Mouse (Mus musculus) forebrain, embryonic 16.5 days (tissue): ENCODE measurements at regions not wholly inside any gene's neighbourhood (a gene's known extent, or its start where the extent isn't known, plus 50 kb on each side); places are given as distances from the start of the nearest gene placed in this dataset.
A peak's percentile ranks its signal among the peaks of the same experiment; 100 is the strongest.

Source experiments
- ATAC-seq: fragments of 200-750 bp; cut with Nextera tagmentation; 2 replicates; pipeline ENCODE4 v1.8.0; 2017; ENCODE audit warnings: mild to moderate bottlenecking, moderate library complexity
- H3K27ac ChIP-seq: fragments of 300-500 bp; sonication (generic); 2 replicates; pipeline ENCODE4 v1.5.1; 2014; ENCODE audit warnings: low read length, control low read depth
- H3K27me3 ChIP-seq: fragments of 300-500 bp; sonication (generic); replicated peaks from 2 replicates; pipeline ENCODE4 v1.6.1; 2014; ENCODE audit warnings: low read length; ENCODE audit not compliant: control insufficient read depth, insufficient read depth
- H3K36me3 ChIP-seq: fragments of 300-500 bp; sonication (generic); 2 replicates; pipeline ENCODE4 v1.6.1; 2014; ENCODE audit not compliant: control insufficient read depth, insufficient read depth
- H3K4me1 ChIP-seq: fragments of 300-500 bp; sonication (generic); replicated peaks from 2 replicates; pipeline ENCODE4 v1.6.1; 2014; ENCODE audit warnings: low read length; ENCODE audit not compliant: control insufficient read depth, insufficient read depth
- H3K4me2 ChIP-seq: fragments of 300-500 bp; sonication (generic); 2 replicates; pipeline ENCODE4 v1.6.1; 2014; ENCODE audit warnings: mild to moderate bottlenecking, low read length, control low read depth
- H3K4me3 ChIP-seq: fragments of 300-500 bp; sonication (generic); replicated peaks from 2 replicates; pipeline ENCODE4 v1.5.1; 2014; ENCODE audit warnings: mild to moderate bottlenecking, low read length, control low read depth
- H3K9ac ChIP-seq: fragments of 300-500 bp; sonication (generic); replicated peaks from 2 replicates; pipeline ENCODE4 v1.6.1; 2014; ENCODE audit warnings: low read depth, low read length, control low read depth
- H3K9me3 ChIP-seq: fragments of 300-500 bp; sonication (generic); 2 replicates; pipeline ENCODE4 v1.6.1; 2016; ENCODE audit warnings: low read length; ENCODE audit not compliant: control insufficient read depth
- WGBS: fragments of 180-500 bp; shearing (Covaris S2); extraction: QIAGEN DNeasy Blood & Tissue Kit; methylation state at CpG from one replicate; pipeline ENCODE4 v1.1.7; 2014; 5-methylcytosine and 5-hydroxymethylcytosine counted together

DNA sequence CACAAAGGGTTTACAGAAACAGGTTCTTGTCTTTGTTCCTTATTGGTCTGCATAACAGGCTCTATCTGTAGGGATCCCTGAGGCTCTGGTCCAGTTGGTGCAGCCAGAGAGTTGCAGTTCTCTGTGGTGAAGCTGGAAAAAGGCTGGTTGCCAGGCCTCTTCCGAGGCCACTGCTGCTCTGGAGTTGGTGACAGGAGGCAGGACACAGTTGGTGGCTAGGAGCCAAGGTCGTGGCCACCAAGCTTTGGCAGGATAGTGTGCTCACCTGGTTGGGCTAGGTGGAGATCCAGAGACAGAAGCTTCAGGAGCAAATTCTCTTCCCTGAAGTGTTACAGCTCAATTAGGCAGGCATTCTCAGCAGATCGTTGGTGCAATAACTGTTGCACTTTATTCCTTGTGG is 1819.4 kb upstream of the Nudt12 start:
- Histone ChIP-seq H3K27me3 (no peaks in the 10 kb centered on the region), H3K4me3 (no peak overlapping the region), H3K9ac (no peak overlapping the region), H3K27ac (no peak overlapping the region), H3K9me3 (no peaks in the 10 kb centered on the region), H3K4me2 (no peak overlapping the region), H3K36me3 (no peaks in the 10 kb centered on the region), H3K4me1 (no peaks in the 10 kb centered on the region)
- WGBS: 80% methylated on average over 3 of the region's 3 CpGs
- ATAC-seq: no peak

DNA sequence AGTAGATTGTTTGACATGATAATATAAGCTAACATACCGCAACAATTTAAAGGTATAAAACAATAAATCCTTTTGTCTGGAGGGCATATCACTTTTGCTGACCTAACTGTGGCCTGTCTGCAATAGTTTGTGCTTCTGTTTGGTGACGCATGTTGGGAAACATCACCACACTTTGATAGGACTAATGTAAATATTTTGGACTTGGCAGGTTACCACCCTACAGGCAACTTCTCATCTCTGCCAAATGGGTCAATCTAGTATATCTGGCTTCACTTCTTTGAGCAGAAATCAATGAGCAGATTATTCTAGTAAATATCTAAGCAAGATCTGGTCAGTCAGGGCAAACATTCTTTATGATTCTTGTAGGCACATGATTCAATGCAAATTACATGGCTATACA is 1817.3 kb upstream of the Nudt12 start:
- no peaks in the 10 kb centered on the region for H3K4me1 ChIP-seq
- 96% methylated on average over 2 of the region's 2 CpGs for WGBS
- H3K27ac ChIP-seq: no peak overlapping the region
- H3K36me3 ChIP-seq: no peaks in the 10 kb centered on the region
- H3K9ac ChIP-seq: no peak overlapping the region
- H3K27me3 ChIP-seq: no peaks in the 10 kb centered on the region
- no peak for ATAC-seq
- no peak overlapping the region for H3K4me3 ChIP-seq
- no peak overlapping the region for H3K4me2 ChIP-seq
- no peaks in the 10 kb centered on the region for H3K9me3 ChIP-seq

DNA sequence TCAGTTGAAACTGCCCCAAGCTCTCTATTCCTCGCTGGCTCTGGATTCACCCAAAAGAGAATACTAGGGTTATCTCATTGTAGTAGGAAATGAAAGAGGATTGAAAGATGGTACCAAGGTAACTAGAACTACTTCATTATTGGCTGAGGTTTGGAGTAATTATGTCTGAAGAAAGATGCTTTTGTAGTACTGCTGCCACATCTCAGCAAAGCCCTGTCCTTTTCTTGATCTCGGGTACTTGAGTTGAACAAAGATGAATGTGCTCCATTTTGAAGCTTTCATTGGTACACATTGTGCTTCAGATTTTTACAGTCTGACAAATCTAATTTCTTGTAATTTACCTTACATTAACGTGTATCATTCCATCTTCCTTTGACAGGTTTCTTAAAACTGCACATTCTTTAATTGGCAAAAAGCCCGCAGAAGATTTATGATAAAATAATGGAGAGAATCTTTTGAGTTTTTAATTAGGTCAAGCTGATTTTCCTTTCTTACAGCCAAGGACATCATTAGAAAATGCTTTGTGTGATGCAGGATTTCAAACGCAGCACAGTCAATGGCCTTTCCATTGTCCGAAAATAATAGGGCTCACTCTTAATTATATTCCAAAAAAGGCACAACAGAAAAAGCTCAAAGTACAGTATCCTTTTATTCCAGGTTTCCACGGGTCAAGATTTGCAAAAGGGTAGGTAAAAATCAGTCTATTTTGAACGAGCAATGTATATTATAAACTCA is 1791.7 kb upstream of the Nudt12 start:
- Histone ChIP-seq H3K9me3 (no peaks in the 10 kb centered on the region), H3K4me3 (no peak overlapping the region), H3K27ac (no peak overlapping the region), H3K4me1 (no peaks in the 10 kb centered on the region), H3K36me3 (no peaks in the 10 kb centered on the region), H3K27me3 (no peaks in the 10 kb centered on the region), H3K4me2 (no peak overlapping the region), H3K9ac (no peak overlapping the region)
- WGBS: 11% methylated on average over 8 of the region's 8 CpGs
- ATAC-seq: peak; percentile 36; the same call in 1 of the 2 replicates

DNA sequence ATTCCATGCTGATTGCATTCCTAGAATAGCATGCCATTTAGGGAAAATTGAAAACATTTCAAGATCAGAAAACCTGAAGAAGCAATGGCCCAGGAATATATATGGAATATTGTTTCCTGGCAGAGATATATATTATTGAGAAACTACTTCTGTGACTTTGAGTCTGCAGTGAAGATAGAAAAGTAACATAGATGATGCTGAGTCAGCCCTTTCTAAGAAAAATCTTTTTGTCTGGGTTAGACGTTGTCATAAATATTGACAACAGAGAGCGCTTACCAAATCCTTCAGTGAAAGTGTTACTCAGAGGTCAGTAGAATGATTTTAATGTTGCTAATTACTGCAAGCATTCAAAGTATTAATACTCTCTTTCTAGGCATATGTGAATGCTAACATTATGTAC is 1749.1 kb upstream of the Nudt12 start:
- no peak overlapping the region for H3K27ac ChIP-seq
- 83% methylated on average over 2 of the region's 2 CpGs for WGBS
- no peaks in the 10 kb centered on the region for H3K4me1 ChIP-seq
- H3K4me2 ChIP-seq: no peak overlapping the region
- no peaks in the 10 kb centered on the region for H3K27me3 ChIP-seq
- no peak overlapping the region for H3K4me3 ChIP-seq
- no peaks in the 10 kb centered on the region for H3K9me3 ChIP-seq
- H3K9ac ChIP-seq: no peak overlapping the region
- no peaks in the 10 kb centered on the region for H3K36me3 ChIP-seq
- ATAC-seq: no peak

DNA sequence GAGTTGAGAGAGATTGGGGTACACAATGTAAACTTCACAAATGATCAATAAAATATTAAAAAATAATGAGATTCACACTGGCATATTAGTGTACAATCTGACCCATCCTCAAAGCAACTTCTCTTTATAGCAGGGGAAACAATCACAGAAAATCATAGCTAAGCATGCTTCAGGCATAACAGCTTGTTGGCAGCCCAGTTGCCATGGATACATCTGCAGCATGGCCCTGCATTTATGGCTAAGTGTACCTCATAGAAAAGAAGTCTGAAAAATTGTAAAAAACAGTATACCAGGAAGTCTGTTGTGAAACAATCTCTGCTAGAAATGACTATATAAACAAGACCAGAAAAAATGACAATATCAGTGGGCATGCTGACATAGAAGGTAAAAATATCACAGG is 1747.9 kb upstream of the Nudt12 start:
- Histone ChIP-seq H3K36me3 (no peaks in the 10 kb centered on the region), H3K27ac (no peak overlapping the region), H3K9me3 (no peaks in the 10 kb centered on the region), H3K4me2 (no peak overlapping the region), H3K4me1 (no peaks in the 10 kb centered on the region), H3K9ac (no peak overlapping the region), H3K27me3 (no peaks in the 10 kb centered on the region), H3K4me3 (no peak overlapping the region)
- ATAC-seq: peak; percentile 91

DNA sequence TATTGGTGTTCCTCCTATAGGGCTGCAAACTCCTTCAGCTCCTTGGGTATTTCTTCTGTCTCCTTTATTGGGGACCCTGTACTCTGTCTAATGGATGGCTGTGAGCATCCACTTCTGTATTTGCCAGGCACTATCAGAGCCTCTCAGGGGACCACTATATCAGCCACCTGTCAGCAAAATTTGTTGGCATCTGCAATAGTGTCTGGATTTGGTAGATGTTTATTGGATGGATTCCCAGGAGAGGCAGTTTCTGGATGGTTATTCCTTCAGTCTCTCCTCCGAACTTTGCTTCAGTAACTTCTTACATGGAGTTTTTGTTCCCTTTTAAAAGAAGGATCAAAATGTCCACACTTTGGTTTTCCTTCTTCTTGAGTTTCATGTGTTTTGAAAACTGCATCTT is 1729.7 kb upstream of the Nudt12 start:
- H3K27ac ChIP-seq: no peak overlapping the region
- ATAC-seq: no peak
- H3K27me3 ChIP-seq: no peaks in the 10 kb centered on the region
- WGBS: 71% methylated on average over 1 of the region's 1 CpGs
- H3K36me3 ChIP-seq: no peaks in the 10 kb centered on the region
- no peak overlapping the region for H3K9ac ChIP-seq
- no peak overlapping the region for H3K4me2 ChIP-seq
- no peaks in the 10 kb centered on the region for H3K4me1 ChIP-seq
- H3K4me3 ChIP-seq: no peak overlapping the region
- H3K9me3 ChIP-seq: no peaks in the 10 kb centered on the region

DNA sequence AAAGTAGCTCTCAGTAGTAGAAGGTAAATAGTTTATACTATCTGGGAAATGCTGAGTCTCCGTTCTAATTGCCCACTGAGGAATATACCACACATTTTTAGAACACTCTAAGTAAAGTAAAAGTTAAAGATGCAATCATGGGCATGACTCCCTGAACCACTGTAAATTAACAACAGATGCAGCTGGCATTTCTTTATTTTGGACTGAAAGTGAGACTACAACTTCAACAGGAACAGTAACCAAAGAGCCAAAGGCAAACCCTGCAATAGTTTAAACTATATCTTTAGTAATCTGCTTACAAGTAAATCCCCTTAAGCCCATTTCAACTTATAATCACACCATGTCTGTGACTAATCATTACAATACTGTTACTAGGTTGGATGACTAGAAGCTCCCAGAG is 1725.0 kb upstream of the Nudt12 start:
- 81% methylated on average over 1 of the region's 1 CpGs for WGBS
- H3K27me3 ChIP-seq: no peaks in the 10 kb centered on the region

DNA sequence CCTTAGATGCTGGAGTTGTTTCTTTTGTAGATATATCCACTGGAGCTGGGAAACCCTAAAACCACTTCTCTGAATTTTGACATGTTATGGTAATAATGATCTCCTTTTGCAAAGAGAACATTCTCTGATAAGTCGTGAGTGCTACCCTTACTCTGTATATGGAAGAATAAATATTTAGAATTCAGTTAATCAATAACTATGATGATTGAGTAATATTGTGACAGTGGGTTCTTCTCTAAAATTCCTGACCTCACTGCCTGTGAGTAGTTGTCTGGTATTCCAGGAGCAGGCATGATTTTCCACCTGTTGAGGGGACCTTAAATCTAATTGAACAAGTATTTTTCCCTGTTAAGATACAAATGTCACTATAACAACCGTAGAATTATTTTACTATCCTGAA is 1707.0 kb upstream of the Nudt12 start:
- ATAC-seq: no peak
- Histone ChIP-seq H3K27me3 (no peaks in the 10 kb centered on the region), H3K9ac (no peak overlapping the region), H3K36me3 (no peaks in the 10 kb centered on the region), H3K4me1 (no peaks in the 10 kb centered on the region), H3K4me2 (no peak overlapping the region), H3K27ac (no peak overlapping the region), H3K4me3 (no peak overlapping the region), H3K9me3 (no peaks in the 10 kb centered on the region)
- 89% methylated on average over 2 of the region's 2 CpGs for WGBS

More for the DNA sequence above, 1725.0 kb upstream of the Nudt12 start:
- Histone ChIP-seq H3K9me3 (no peaks in the 10 kb centered on the region), H3K9ac (no peak overlapping the region), H3K27ac (no peak overlapping the region), H3K4me3 (no peak overlapping the region), H3K36me3 (no peaks in the 10 kb centered on the region), H3K4me2 (no peak overlapping the region), H3K4me1 (no peaks in the 10 kb centered on the region)
- ATAC-seq: no peak

DNA sequence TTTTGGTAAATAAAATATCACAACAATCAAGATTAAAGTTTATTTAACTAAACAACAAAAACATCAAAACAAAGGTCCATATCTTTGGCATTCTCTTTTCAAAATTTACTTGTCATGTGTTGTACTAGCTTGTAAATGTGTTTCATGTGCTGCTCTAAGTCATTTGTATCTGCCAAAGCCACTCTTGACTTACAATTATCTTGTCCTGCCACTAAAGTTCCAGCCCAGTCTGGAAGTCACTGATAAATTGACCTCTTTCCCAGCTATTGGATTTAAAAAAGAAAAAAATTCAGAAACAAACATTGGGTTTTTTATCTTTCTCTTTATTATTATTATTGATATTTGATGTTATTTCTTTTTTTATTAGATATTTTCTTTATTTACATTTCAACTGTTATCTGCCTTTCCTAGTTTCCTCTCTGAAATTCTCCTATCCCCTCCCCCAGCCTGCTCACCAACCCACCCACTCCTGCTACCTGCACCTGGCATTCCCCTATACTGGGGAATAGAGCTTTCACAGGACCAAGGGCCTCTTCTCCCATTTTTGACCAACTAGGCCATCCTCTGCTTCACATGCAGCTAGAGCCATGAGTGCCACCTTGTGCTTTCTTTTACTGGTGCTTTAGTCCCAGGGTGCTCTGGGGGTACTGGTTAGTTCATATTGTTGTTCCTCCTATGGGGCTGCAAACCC is 1704.9 kb upstream of the Nudt12 start:
- no peak overlapping the region for H3K27ac ChIP-seq
- H3K36me3 ChIP-seq: no peaks in the 10 kb centered on the region
- H3K4me1 ChIP-seq: no peaks in the 10 kb centered on the region
- H3K4me2 ChIP-seq: no peak overlapping the region
- no peak overlapping the region for H3K4me3 ChIP-seq
- H3K27me3 ChIP-seq: no peaks in the 10 kb centered on the region
- no peaks in the 10 kb centered on the region for H3K9me3 ChIP-seq
- no peak overlapping the region for H3K9ac ChIP-seq
- ATAC-seq: no peak
